Mouse (Mus musculus): ENCODE measurements around the gene Cox18. TPM values are rescaled to one million over a fixed set of nuclear protein-coding genes. Genes with fewer than 3 reads are reported as not detected.

Gene Cox18
- polyA plus RNA-seq, 1 experiment from 2014 or later, result 32.3 TPM

DNA sequence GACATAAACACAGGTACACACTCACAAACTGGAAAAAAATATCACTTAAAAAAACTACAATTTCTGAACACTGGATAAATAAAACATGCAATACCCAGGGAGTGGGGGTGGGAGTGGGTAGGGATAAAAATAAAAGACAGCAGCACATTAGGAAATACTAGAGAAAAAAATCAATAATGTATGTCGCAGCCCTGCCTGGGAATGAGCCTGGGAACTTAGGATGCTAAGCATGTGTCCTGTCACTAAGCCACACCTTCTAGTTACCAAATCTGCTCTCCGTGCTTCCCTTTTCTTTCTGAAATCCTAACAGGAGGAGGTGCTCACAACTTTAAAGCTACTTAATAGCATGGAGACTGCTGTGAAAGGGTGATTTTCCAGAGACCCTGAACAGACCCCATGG lies 6.0 kb upstream of the Cox18 start:
- Histone ChIP-seq H3K27me3 (ENCODE audit: control insufficient read depth, insufficient read depth, low read length) (no peaks in the 10 kb centered on the region), H3K4me3 (ENCODE audit: low read depth, low read length) (no peak overlapping the region), H3K9ac (ENCODE audit: low read length) (no peak overlapping the region), H3K27ac (ENCODE audit: low read depth, low read length) (no peak overlapping the region), H3K4me1 (replicated peaks; ENCODE audit: control insufficient read depth, insufficient read depth, low read length) (no peaks in the 10 kb centered on the region), H3K4me2 (ENCODE audit: low read depth, low read length, severe bottlenecking) (no peak overlapping the region), H3K9me3 (ENCODE audit: control insufficient read depth, low read length) (no peaks in the 10 kb centered on the region), H3K36me3 (ENCODE audit: control insufficient read depth, insufficient read depth, low read length) (no peaks in the 10 kb centered on the region; the same call in 1 of the 2 replicates)
- DNase-seq (ENCODE audit: low spot score) (no peak), ATAC-seq (replicated peaks; ENCODE audit: low FRiP score) (no peak)
- WGBS, result 93% methylated on average over 2 of the region's 2 CpGs

DNA sequence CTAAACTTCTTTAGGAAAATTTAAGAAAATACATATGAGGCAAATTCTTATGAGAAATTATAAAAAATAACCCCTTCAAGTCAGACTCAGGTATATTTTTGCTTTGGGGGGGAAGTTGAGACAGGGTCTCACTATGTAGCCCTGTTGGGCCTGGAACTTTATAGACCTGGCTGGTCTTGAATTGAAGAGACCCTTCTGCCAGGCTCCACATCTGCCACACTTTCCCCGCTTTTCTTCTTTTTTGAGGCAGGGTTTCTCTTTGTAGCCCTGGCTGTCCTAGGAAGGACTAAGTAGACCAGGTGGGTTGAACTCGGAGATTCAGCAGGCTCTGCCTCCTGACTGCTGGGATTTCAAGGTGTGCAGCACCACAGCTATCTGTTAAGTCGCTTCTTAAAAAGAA lies 2.9 kb upstream of the Cox18 start:
- Histone ChIP-seq H3K4me3 (ENCODE audit: low read depth, low read length) (no peak overlapping the region), H3K4me2 (ENCODE audit: low read depth, low read length, severe bottlenecking) (no peak overlapping the region), H3K4me1 (replicated peaks; ENCODE audit: control insufficient read depth, insufficient read depth, low read length) (peaks cover 5% of the 10 kb centered on the region; the same call in 1 of the 2 replicates), H3K9me3 (ENCODE audit: control insufficient read depth, low read length) (no peaks in the 10 kb centered on the region), H3K36me3 (ENCODE audit: control insufficient read depth, insufficient read depth, low read length) (no peaks in the 10 kb centered on the region), H3K27ac (ENCODE audit: low read depth, low read length) (no peak overlapping the region), H3K27me3 (ENCODE audit: control insufficient read depth, insufficient read depth, low read length) (no peaks in the 10 kb centered on the region), H3K9ac (ENCODE audit: low read length) (no peak overlapping the region)
- ATAC-seq (replicated peaks; ENCODE audit: low FRiP score), result no peak
- WGBS, result 96% methylated on average over 3 of the region's 3 CpGs
- no peak for DNase-seq (ENCODE audit: low spot score)

DNA sequence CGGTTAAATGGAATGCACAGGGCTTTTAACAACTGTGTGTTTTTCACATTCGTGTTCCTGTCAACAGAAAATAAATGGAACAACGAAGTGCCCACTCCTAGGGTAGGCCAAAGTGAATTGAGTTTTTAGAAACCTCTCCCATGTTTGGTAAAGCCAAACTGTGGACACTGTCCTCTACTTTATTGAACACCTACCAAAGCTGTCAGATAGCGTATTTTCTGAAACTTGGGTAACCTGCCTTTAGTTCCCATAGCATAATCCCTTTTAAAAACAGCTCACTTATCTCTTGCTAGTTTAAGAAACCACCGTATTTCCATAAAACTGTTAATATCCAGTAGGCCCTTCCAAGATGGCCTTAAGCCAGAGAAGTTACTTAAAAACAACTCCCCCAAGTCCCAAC lies 929 bp upstream of the Cox18 start:
- no peak overlapping the region for H3K4me3 ChIP-seq (ENCODE audit: low read depth, low read length)
- no peaks in the 10 kb centered on the region for H3K36me3 ChIP-seq (ENCODE audit: control insufficient read depth, insufficient read depth, low read length)
- no peak overlapping the region for H3K27ac ChIP-seq (ENCODE audit: low read depth, low read length)
- peak overlapping the region; percentile 67; the same call in 1 of the 2 replicates for H3K4me2 ChIP-seq (ENCODE audit: low read depth, low read length, severe bottlenecking)
- ATAC-seq (replicated peaks; ENCODE audit: low FRiP score) (no peak), DNase-seq (ENCODE audit: low spot score) (no peak)
- H3K9ac ChIP-seq (ENCODE audit: low read length), result no peak overlapping the region
- 92% methylated on average over 5 of the region's 5 CpGs for WGBS
- peaks cover 5% of the 10 kb centered on the region; the same call in 1 of the 2 replicates for H3K4me1 ChIP-seq (replicated peaks; ENCODE audit: control insufficient read depth, insufficient read depth, low read length)
- no peaks in the 10 kb centered on the region for H3K9me3 ChIP-seq (ENCODE audit: control insufficient read depth, low read length)
- H3K27me3 ChIP-seq (ENCODE audit: control insufficient read depth, insufficient read depth, low read length), result no peaks in the 10 kb centered on the region

DNA sequence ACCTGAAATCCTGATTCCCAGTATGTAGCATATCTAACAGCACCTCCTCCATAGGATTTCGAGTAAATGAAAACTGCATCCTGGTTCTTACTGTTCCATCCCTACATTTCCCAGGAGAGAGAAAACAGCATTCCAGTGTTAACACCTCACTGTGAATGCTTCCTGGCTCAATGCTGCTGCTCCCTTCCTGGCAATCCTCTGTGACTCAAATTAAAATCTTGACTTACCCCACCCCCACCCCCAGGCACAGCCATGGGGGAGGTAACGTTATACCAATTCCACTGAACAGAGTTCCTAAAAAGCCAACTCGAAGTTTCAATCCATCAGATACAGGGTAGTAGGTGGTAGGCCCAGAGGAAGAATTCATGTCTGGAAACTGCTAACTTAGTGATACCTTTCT lies 864 bp downstream of the Cox18 start:
- Histone ChIP-seq H3K27ac (ENCODE audit: low read depth, low read length) (no peak overlapping the region), H3K4me1 (replicated peaks; ENCODE audit: control insufficient read depth, insufficient read depth, low read length) (peaks cover 5% of the 10 kb centered on the region; the same call in 1 of the 2 replicates), H3K36me3 (ENCODE audit: control insufficient read depth, insufficient read depth, low read length) (no peaks in the 10 kb centered on the region), H3K27me3 (ENCODE audit: control insufficient read depth, insufficient read depth, low read length) (no peaks in the 10 kb centered on the region), H3K4me3 (ENCODE audit: low read depth, low read length) (peak overlapping the region; percentile 79), H3K9ac (ENCODE audit: low read length) (peak overlapping the region; percentile 84), H3K4me2 (ENCODE audit: low read depth, low read length, severe bottlenecking) (peak overlapping the region; percentile 67), H3K9me3 (ENCODE audit: control insufficient read depth, low read length) (no peaks in the 10 kb centered on the region)
- no peak for ATAC-seq (replicated peaks; ENCODE audit: low FRiP score)
- no peak for DNase-seq (ENCODE audit: low spot score)
- WGBS, result 45% methylated on average over 3 of the region's 3 CpGs

DNA sequence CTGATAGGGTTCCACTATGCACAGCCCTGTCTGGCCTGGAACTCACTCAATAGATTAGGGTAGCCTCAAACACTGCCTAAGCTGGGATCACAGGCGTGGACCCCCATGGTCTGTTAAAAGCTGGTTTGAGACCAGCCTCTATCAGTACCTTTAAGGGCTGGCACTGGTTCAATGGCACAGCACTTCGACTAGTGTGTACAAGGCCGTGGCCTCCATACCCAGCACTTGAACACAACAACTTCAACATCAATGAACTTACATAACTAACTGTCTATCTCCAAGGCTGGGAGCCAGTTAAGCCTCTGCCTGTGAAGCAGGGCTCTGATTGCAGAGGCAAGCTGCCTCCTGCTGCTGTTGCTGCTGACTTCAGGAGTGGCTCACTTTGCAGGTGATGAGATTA lies 6.0 kb downstream of the Cox18 start:
- no peak for ATAC-seq (replicated peaks; ENCODE audit: low FRiP score)
- H3K4me3 ChIP-seq (ENCODE audit: low read depth, low read length), result no peak overlapping the region
- WGBS, result 91% methylated on average over 3 of the region's 3 CpGs
- no peaks in the 10 kb centered on the region for H3K27me3 ChIP-seq (ENCODE audit: control insufficient read depth, insufficient read depth, low read length)
- no peak for DNase-seq (ENCODE audit: low spot score)
- peaks cover 3% of the 10 kb centered on the region; the same call in 1 of the 2 replicates for H3K36me3 ChIP-seq (ENCODE audit: control insufficient read depth, insufficient read depth, low read length)
- no peak overlapping the region for H3K9ac ChIP-seq (ENCODE audit: low read length)
- no peaks in the 10 kb centered on the region for H3K9me3 ChIP-seq (ENCODE audit: control insufficient read depth, low read length)
- no peak overlapping the region for H3K4me2 ChIP-seq (ENCODE audit: low read depth, low read length, severe bottlenecking)
- H3K27ac ChIP-seq (ENCODE audit: low read depth, low read length), result no peak overlapping the region
- peaks cover under 1% of the 10 kb centered on the region; the same call in 1 of the 2 replicates for H3K4me1 ChIP-seq (replicated peaks; ENCODE audit: control insufficient read depth, insufficient read depth, low read length)

DNA sequence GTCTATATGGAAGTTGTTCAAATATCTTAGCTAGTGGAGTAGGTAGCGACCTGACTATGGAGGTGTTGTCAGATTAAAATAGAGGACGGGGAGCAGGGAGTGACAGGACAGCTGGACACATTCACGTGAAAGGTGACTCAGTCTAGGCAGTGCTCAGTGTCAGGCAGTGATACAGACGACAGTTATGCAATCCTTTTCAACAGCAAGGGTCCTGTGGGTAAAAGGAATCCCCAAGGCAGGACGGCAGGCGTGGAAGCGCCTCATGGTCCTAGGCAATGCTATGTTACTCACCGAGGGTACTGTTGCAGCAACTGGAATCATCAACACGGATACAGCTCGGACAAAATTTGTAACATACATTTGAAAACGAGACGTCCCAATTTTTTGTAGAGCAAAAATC lies 6.6 kb downstream of the Cox18 start:
- peaks cover 3% of the 10 kb centered on the region; the same call in 1 of the 2 replicates for H3K36me3 ChIP-seq (ENCODE audit: control insufficient read depth, insufficient read depth, low read length)

DNA sequence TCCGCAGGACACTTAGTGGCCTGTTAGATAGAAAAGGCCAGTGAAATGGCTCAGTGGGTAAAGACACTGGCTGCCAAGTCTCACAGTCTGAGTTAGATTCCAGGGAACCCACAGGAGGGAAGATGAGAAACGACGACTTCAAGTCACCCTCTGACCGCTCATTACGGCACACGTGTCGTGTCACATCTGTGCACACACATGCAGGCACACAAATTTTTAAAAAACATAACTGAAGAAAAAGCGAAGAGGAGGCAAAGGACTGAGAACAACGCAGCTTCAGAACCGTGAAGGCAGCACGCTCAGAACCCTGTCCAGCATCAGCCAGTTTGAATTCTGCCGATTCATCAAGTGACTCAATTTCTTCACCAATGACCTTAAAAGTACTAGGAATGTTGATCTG lies 10.4 kb downstream of the Cox18 start:
- Histone ChIP-seq H3K27ac (ENCODE audit: low read depth, low read length) (no peak overlapping the region), H3K4me3 (ENCODE audit: low read depth, low read length) (no peak overlapping the region), H3K27me3 (ENCODE audit: control insufficient read depth, insufficient read depth, low read length) (no peaks in the 10 kb centered on the region), H3K4me1 (replicated peaks; ENCODE audit: control insufficient read depth, insufficient read depth, low read length) (no peaks in the 10 kb centered on the region), H3K4me2 (ENCODE audit: low read depth, low read length, severe bottlenecking) (no peak overlapping the region), H3K9me3 (ENCODE audit: control insufficient read depth, low read length) (no peaks in the 10 kb centered on the region), H3K36me3 (ENCODE audit: control insufficient read depth, insufficient read depth, low read length) (peaks cover 3% of the 10 kb centered on the region; the same call in 1 of the 2 replicates), H3K9ac (ENCODE audit: low read length) (no peak overlapping the region)
- DNase-seq (ENCODE audit: low spot score) (no peak), ATAC-seq (replicated peaks; ENCODE audit: low FRiP score) (no peak)
- 97% methylated on average over 12 of the region's 12 CpGs for WGBS

More for the DNA sequence above, 6.6 kb downstream of the Cox18 start:
- WGBS, result 88% methylated on average over 12 of the region's 12 CpGs
- ATAC-seq (replicated peaks; ENCODE audit: low FRiP score) (no peak), DNase-seq (ENCODE audit: low spot score) (no peak)
- H3K27me3 ChIP-seq (ENCODE audit: control insufficient read depth, insufficient read depth, low read length), result no peaks in the 10 kb centered on the region
- H3K9ac ChIP-seq (ENCODE audit: low read length), result no peak overlapping the region
- no peaks in the 10 kb centered on the region for H3K4me1 ChIP-seq (replicated peaks; ENCODE audit: control insufficient read depth, insufficient read depth, low read length)
- no peak overlapping the region for H3K4me2 ChIP-seq (ENCODE audit: low read depth, low read length, severe bottlenecking)
- no peaks in the 10 kb centered on the region for H3K9me3 ChIP-seq (ENCODE audit: control insufficient read depth, low read length)
- H3K4me3 ChIP-seq (ENCODE audit: low read depth, low read length), result no peak overlapping the region
- H3K27ac ChIP-seq (ENCODE audit: low read depth, low read length), result no peak overlapping the region

DNA sequence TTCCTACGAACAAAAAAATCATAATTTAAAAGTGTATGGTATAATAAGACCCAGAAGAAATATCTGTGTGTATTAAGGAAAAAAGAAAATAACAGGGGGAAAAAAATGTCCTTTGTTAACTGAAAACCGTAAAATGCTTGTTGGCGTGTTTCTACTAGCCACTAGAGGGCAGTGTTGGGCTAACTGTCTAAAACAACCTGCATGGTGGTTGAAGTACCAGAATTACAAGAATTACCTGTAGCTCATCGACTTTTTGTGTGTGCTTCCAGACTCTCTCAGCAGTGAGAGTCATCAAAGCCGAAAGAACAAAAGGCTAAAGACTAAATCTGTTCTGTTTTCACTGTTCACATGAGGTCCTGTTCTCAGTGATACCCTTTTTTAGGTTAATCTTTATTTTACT lies 20.6 kb downstream of the Cox18 start:
- no peaks in the 10 kb centered on the region for H3K27me3 ChIP-seq (ENCODE audit: control insufficient read depth, insufficient read depth, low read length)
- 0 out of 2 replicates have a peak, but pooled peaks have one; percentile 49 for ATAC-seq (replicated peaks; ENCODE audit: low FRiP score)
- DNase-seq (ENCODE audit: low spot score), result no peak
- no peaks in the 10 kb centered on the region for H3K36me3 ChIP-seq (ENCODE audit: control insufficient read depth, insufficient read depth, low read length)
- no peak overlapping the region for H3K4me3 ChIP-seq (ENCODE audit: low read depth, low read length)
- H3K27ac ChIP-seq (ENCODE audit: low read depth, low read length), result no peak overlapping the region
- WGBS, result 26% methylated on average over 5 of the region's 5 CpGs
- H3K9me3 ChIP-seq (ENCODE audit: control insufficient read depth, low read length), result no peaks in the 10 kb centered on the region
- H3K4me2 ChIP-seq (ENCODE audit: low read depth, low read length, severe bottlenecking), result no peak overlapping the region
- H3K4me1 ChIP-seq (replicated peaks; ENCODE audit: control insufficient read depth, insufficient read depth, low read length), result no peaks in the 10 kb centered on the region
- H3K9ac ChIP-seq (ENCODE audit: low read length), result no peak overlapping the region

DNA sequence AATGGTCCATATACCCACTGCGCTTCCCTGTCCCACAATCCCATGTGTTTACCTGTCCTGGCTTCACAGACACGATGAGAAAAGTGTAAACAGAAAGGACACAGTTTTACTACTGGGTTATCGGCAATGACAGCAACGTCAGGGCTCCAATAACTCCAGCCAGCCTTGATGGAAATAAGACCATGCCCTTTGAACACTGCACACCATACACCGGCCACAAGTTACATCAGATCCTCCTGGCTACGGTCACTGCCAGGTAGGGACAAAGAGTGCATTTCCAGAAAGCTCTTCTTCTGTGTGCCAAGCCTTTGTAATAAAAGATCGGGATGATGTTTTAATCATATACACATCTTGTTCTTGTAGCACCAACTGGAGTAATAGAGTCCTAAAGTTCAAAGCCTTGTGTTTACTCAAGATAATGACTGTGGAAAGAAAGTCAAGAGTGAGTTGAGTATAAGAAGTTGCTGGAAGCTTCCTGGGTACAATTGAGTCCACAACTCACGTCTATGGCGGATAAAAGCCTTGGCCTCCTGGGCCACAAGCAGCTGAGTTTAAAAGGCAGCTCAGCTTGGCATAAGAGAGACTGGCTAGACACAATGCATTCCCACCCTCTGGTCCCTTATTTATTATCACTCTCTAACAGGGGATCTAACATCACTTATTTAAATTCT lies 21.2 kb downstream of the Cox18 start:
- peak; percentile 53; the same call in 1 of the 2 replicates for ATAC-seq (replicated peaks; ENCODE audit: low FRiP score)
- 83% methylated on average over 9 of the region's 9 CpGs for WGBS
- H3K9ac ChIP-seq (ENCODE audit: low read length), result no peak overlapping the region
- DNase-seq (ENCODE audit: low spot score), result no peak
- H3K27me3 ChIP-seq (ENCODE audit: control insufficient read depth, insufficient read depth, low read length), result no peaks in the 10 kb centered on the region
- H3K4me3 ChIP-seq (ENCODE audit: low read depth, low read length), result no peak overlapping the region
- no peaks in the 10 kb centered on the region for H3K9me3 ChIP-seq (ENCODE audit: control insufficient read depth, low read length)
- no peaks in the 10 kb centered on the region for H3K4me1 ChIP-seq (replicated peaks; ENCODE audit: control insufficient read depth, insufficient read depth, low read length)
- no peak overlapping the region for H3K4me2 ChIP-seq (ENCODE audit: low read depth, low read length, severe bottlenecking)
- H3K36me3 ChIP-seq (ENCODE audit: control insufficient read depth, insufficient read depth, low read length), result no peaks in the 10 kb centered on the region
- H3K27ac ChIP-seq (ENCODE audit: low read depth, low read length), result no peak overlapping the region
